In the genomic region with DNA sequence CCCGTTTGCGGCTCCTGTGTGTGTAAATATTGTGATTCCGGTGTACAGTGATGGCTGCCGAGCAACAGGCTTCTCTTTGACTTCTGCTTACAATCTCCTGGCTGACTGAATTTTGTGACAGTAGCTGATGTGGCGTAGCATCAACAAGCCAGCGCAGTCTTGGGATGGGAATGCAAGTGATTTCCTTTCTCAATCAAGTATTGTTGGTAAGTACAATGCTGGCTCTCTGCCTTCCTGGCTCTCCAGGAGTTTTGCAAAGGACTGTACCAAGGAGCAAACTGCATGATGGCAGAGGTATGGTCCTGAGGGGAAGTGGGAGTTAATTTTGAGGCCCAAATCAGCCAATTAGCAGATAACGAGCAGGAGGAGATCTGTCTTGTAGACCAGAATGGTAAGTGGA, we compare ENCODE assay signal across 24 mouse cellular contexts.
A peak's percentile ranks its signal among the peaks of the same experiment; 100 is the strongest.
DNase-seq lines count a peak whose midpoint lies in the region.
"Had no signal": no experiment of that assay in that cellular context is flagged by ENCODE, and none has a peak within 500 bp of the region (broad histone marks: within the 10 kb centered on the region; RNA-seq: fewer than 3 reads in every experiment).

No protein-coding gene starts in this region.

- H3K4me3 ChIP-seq in heart, embryonic 10.5 days: no peak overlapping the region
- no peak overlapping the region for H3K4me3 ChIP-seq in brown adipose tissue, adult 24 weeks (ENCODE audit: insufficient read depth, low read depth, low read length)
- H3K4me3 ChIP-seq: forebrain, embryonic 12.5 days; heart, embryonic 15.5 days; limb, embryonic 15.5 days; midbrain, embryonic 12.5 days; neural tube, embryonic 15.5 days had no signal

- WGBS in heart, embryonic 10.5 days: 77% methylated on average over 7 of the region's 7 CpGs

- intact Hi-C loops in heart, postnatal 10 days (cut with DNase I): no loop called here
- intact Hi-C loops in left cerebral cortex, postnatal 25 days (cut with DNase I): no loop called here

- H3K27ac ChIP-seq in heart, embryonic 10.5 days: no peak overlapping the region
- H3K27ac ChIP-seq in brown adipose tissue, adult 24 weeks (replicated peaks; ENCODE audit: low read depth, low read length): peak overlapping the region; percentile 41
- H3K27ac ChIP-seq: forebrain, embryonic 12.5 days; heart, embryonic 15.5 days; hindbrain, embryonic 14.5 days; kidney, postnatal 0 days; limb, embryonic 15.5 days; liver, embryonic 14.5 days; midbrain, embryonic 12.5 days; neural tube, embryonic 15.5 days had no signal

- no peaks in the 10 kb centered on the region for H3K9me3 ChIP-seq in heart, embryonic 10.5 days
- H3K9me3 ChIP-seq: forebrain, embryonic 12.5 days; heart, embryonic 15.5 days; limb, embryonic 15.5 days; midbrain, embryonic 12.5 days; neural tube, embryonic 15.5 days had no signal

- no peaks in the 10 kb centered on the region for H3K27me3 ChIP-seq in heart, embryonic 10.5 days (ENCODE audit: insufficient read depth, poor library complexity, severe bottlenecking)
- H3K27me3 ChIP-seq: heart, embryonic 15.5 days; limb, embryonic 15.5 days; midbrain, embryonic 12.5 days; neural tube, embryonic 15.5 days; Patski had no signal

- H3K36me3 ChIP-seq in heart, embryonic 10.5 days: no peaks in the 10 kb centered on the region
- H3K36me3 ChIP-seq: forebrain, embryonic 12.5 days; heart, embryonic 15.5 days; limb, embryonic 15.5 days; midbrain, embryonic 12.5 days; neural tube, embryonic 15.5 days had no signal

- peak; percentile 18 to 36 for DNase-seq in heart, adult 18-20 months
- no peak for DNase-seq in heart, embryonic 10.5 days (ENCODE audit: low spot score)
- DNase-seq in heart, postnatal 10 days: peak; percentile 26 to 48
- DNase-seq in lung, postnatal 36 days: peak; percentile 66
- DNase-seq in urinary bladder, postnatal 4 days (ENCODE audit: low spot score in 2 of 2): no peak
- no peak for DNase-seq in left cerebral cortex, postnatal 25 days (ENCODE audit: low spot score in 2 of 2)
- DNase-seq: adrenal gland, postnatal 36 days; cerebellum, adult 11-12 months; cerebellum, postnatal 10 days; gastrocnemius, postnatal 36 days; kidney, adult 18-20 months; layer of hippocampus, adult 9-11 months; left cerebral cortex, postnatal 4 days; thymus, adult 18-20 months had no signal

- H3K4me1 ChIP-seq in heart, embryonic 10.5 days: no peaks in the 10 kb centered on the region
- peaks cover 4% of the 10 kb centered on the region; the same call in 1 of the 2 replicates for H3K4me1 ChIP-seq in brown adipose tissue, adult 24 weeks (ENCODE audit: control insufficient read depth, insufficient read depth, insufficient read length, low read length)
- H3K4me1 ChIP-seq: forebrain, embryonic 12.5 days; heart, embryonic 15.5 days; midbrain, embryonic 12.5 days; neural tube, embryonic 15.5 days had no signal

Comparison
In these comparisons a context has a peak if more than half of its experiments do, and no peak if none do; other contexts are left out.
1. DNase-seq: peak in heart, adult 18-20 months (2 of 2), heart, postnatal 10 days (2 of 2) and lung, postnatal 36 days (single experiment); none in heart, embryonic 10.5 days (single experiment), urinary bladder, postnatal 4 days (0 of 2) and left cerebral cortex, postnatal 25 days (0 of 2).